Mouse (Mus musculus) kidney, embryonic 16.5 days (tissue): Measurements from ENCODE around the gene Sult6b2. TPM values are rescaled to one million over a fixed set of nuclear protein-coding genes. Genes with fewer than 3 reads are reported as not detected.

Experiments
- ATAC-seq: fragments of 200-750 bp; cut with Nextera tagmentation; 2 replicates; pipeline ENCODE4 v1.8.0; 2017; ENCODE audit warnings: moderate TSS enrichment; ENCODE audit not compliant: low FRiP score, low TSS enrichment
- H3K27ac ChIP-seq: fragments of 300-500 bp; sonication (generic); 2 replicates; pipeline ENCODE4 v1.5.1; 2014; ENCODE audit warnings: low read length
- H3K27me3 ChIP-seq: fragments of 300-500 bp; sonication (generic); 2 replicates; pipeline ENCODE4 v1.6.1; 2014; ENCODE audit warnings: low read length, control low read depth, mixed read lengths; ENCODE audit not compliant: insufficient read depth
- H3K36me3 ChIP-seq: fragments of 300-500 bp; sonication (generic); 2 replicates; pipeline ENCODE4 v1.6.1; 2014; ENCODE audit warnings: low read length, control low read depth, mixed read lengths; ENCODE audit not compliant: insufficient read depth
- H3K4me1 ChIP-seq: fragments of 300-500 bp; sonication (generic); 2 replicates; pipeline ENCODE4 v1.6.1; 2014; ENCODE audit warnings: low read length, control low read depth, mixed read lengths; ENCODE audit not compliant: insufficient read depth
- H3K4me2 ChIP-seq: fragments of 300-500 bp; sonication (generic); replicated peaks from 2 replicates; pipeline ENCODE4 v1.6.1; 2014; ENCODE audit warnings: low read depth, low read length
- H3K4me3 ChIP-seq: fragments of 300-500 bp; sonication (generic); 2 replicates; pipeline ENCODE4 v1.5.1; 2014; ENCODE audit warnings: mild to moderate bottlenecking, low read length
- H3K9ac ChIP-seq: fragments of 300-500 bp; sonication (generic); replicated peaks from 2 replicates; pipeline ENCODE4 v1.6.1; 2014; ENCODE audit warnings: low read length
- H3K9me3 ChIP-seq: fragments of 300-500 bp; sonication (generic); 2 replicates; pipeline ENCODE4 v1.6.1; 2016; ENCODE audit warnings: low read length, control low read depth
- WGBS: fragments of 180-500 bp; shearing (Covaris S2); extraction: QIAGEN DNeasy Blood & Tissue Kit; methylation state at CpG from one replicate; pipeline ENCODE4 v1.1.7; 2014; 5-methylcytosine and 5-hydroxymethylcytosine counted together
- polyA plus RNA-seq: library from polyadenylated mRNA; unstranded; fragments of >200 nt; fragmentation: Nextera tagmentation; extraction: Ambion mirVana; gene quantifications from 2 replicates; pipeline ENCODE4 v1.2.1, GENCODE M21; 2015

The Sult6b2 gene
- polyA plus RNA-seq, 1 experiment from 2014 or later, result not detected

DNA sequence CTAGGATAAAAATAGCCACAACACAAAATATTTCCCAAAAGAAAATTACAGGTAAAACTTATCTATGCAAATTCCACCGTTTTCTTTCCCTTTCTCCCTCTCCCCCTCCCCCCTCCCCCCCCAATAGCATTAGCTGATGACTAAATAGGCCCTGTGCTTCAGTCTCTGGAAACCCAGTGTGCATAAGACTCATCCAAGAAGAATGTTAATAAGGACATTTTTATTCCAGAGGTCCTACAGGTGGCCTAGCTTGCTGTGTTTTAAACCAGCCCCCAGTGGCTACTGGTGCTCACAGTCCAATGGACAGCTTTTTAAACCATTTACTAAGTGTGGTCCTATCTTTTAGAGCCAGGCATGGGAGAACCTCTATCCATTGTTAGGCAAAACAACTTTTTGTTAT is 6.3 kb downstream of the Sult6b2 start:
- no peak for ATAC-seq
- 69% methylated on average over 1 of the region's 1 CpGs for WGBS
- Histone ChIP-seq H3K27me3 (no peaks in the 10 kb centered on the region), H3K4me3 (no peak overlapping the region), H3K4me2 (no peak overlapping the region), H3K4me1 (peaks cover 10% of the 10 kb centered on the region), H3K9ac (no peak overlapping the region), H3K9me3 (no peaks in the 10 kb centered on the region), H3K27ac (no peak overlapping the region), H3K36me3 (no peaks in the 10 kb centered on the region)

DNA sequence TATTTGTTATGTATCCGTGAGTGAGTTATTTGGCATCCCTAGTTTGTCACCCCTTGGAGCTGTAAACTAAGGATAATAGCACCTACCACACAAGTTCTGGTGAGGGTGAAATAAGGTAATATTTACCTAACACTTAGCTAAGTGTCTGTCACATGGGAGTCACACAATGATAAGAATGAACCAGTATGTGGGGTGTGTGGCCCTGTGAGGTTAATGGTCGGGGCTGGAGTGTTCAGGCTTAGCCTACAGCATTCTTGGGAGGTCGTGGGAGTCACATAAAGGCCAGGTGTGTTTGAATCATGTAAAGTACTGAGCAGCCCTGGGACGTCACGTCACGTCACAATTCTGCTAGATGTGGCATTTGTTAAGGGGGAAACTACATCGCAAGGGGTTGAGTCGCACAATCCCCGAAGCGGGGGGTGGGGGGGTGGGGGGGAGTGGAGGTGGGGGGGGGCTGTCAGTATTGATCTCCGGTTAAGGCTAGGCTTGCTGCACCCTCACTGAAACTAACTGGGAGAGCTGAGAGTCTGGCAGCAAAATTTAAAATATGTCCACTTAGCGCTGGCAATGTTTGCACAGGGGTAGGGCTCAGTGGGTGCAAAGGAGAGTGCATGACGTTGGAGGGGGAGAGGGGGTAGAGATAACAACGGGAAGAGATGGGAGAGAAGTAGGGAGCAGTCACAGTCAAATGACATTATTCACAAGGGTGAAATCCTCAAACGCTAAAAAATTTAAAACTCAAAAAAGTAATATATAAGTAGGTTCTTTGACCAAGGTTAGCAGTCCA is 8.5 kb downstream of the Sult6b2 start:
- Histone ChIP-seq H3K4me3 (no peak overlapping the region), H3K36me3 (no peaks in the 10 kb centered on the region), H3K9me3 (no peaks in the 10 kb centered on the region), H3K4me1 (no peaks in the 10 kb centered on the region), H3K4me2 (no peak overlapping the region), H3K27me3 (no peaks in the 10 kb centered on the region), H3K9ac (no peak overlapping the region), H3K27ac (no peak overlapping the region)
- no peak for ATAC-seq
- 74% methylated on average over 15 of the region's 15 CpGs for WGBS

DNA sequence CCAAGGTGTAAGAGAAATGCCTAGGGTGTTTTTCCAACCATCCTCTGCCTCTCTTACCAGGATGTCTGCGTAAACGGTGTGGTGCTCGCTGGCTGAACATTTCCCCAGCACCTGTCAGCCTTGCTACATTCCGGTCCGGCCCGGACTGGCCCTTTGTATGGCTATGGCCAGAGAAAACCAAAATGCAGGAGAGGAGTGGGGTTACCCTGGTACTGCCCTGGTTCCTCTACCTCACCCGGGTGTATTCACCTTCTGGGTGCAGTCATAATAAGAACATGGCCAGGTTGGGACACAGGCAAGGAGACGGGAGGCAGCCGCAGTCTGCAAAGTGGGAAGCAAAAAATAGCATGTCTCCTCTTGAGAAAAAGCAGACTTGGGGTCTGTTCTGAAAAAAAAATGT is 9.2 kb downstream of the Sult6b2 start:
- 91% methylated on average over 9 of the region's 9 CpGs for WGBS
- ATAC-seq, result no peak
- no peaks in the 10 kb centered on the region for H3K9me3 ChIP-seq
- H3K27me3 ChIP-seq, result no peaks in the 10 kb centered on the region
- H3K4me2 ChIP-seq, result no peak overlapping the region
- H3K36me3 ChIP-seq, result no peaks in the 10 kb centered on the region
- H3K4me1 ChIP-seq, result no peaks in the 10 kb centered on the region
- no peak overlapping the region for H3K9ac ChIP-seq
- H3K4me3 ChIP-seq, result no peak overlapping the region
- no peak overlapping the region for H3K27ac ChIP-seq

DNA sequence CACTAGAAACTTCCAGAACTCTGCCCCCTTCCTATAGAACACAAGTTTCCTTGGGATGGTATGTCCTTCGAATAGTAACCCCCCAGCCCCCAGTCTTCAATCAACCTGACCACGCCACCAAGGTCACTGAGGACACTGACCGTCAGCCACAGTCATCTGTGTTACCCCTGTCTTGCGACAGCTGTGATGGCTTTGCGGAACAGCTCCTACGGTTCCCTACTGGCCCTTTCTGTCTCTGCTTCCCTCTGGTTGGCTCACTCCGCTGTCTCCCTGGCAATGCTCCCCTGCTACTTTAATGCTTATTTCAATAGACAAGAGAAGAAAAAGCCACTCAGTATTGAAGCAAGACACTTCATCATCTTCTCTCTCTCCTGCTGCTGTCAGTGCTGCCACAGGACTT is 10.8 kb downstream of the Sult6b2 start:
- 0 out of 2 replicates have a peak, but pooled peaks cover 4% of the 10 kb centered on the region for H3K4me1 ChIP-seq
- no peak overlapping the region for H3K9ac ChIP-seq
- no peaks in the 10 kb centered on the region for H3K27me3 ChIP-seq
- H3K4me2 ChIP-seq, result no peak overlapping the region
- no peak overlapping the region for H3K27ac ChIP-seq
- no peak overlapping the region for H3K4me3 ChIP-seq
- 35% methylated on average over 7 of the region's 7 CpGs for WGBS
- ATAC-seq, result no peak; the same call in 1 of the 2 replicates
- no peaks in the 10 kb centered on the region for H3K9me3 ChIP-seq
- H3K36me3 ChIP-seq, result no peaks in the 10 kb centered on the region

DNA sequence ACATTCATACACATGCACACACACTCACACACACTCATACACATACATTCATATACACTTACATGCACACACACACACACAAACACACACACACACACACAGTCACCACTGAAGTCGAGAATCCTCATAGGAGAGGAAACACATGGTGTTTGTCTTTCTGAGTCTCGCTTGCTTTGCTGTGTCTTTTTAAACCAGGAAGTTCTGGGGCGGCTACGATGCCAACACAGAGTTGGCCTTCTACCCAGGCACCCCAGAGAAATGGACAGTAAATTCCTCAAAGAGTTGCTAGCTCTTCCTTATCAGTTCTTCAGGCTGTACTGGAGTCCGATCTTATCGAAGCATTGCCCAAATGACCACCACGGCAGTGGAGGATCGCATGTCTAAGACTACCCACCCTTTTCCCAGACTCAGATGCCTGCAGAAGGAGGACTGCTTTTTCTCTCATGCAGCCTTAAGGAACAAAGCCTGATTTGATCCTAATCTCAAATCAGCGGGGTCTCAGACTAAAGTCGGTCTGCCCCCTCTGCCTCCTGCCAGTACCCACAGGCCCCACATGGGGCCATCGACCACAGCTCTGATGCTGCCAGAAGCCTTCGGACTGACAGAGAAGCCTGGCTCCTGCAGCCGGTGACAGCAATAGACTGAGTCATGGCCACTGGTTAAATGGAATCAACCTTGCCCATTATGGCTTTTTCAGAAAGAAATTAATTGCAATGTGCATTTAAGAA is 11.9 kb downstream of the Sult6b2 start:
- 56% methylated on average over 13 of the region's 13 CpGs for WGBS

DNA sequence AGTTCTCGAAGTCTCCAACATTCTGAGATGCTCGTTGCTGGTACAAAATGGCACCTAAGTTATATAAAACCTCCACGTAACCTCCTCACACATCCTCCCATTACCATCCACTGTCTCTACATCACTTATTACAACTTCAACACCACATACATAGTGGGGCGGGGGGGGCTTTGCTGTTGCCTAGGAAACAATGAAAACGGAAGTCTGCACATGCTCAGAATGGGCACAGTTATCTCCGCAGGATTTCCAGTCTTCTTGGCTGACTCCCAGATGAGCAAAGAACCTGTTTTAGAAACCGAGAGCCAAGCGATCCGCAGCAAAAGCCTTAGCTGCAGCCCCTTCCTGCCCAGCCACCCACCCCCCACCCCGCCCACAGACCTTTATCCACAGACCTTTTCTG is 14.6 kb downstream of the Sult6b2 start:
- Histone ChIP-seq H3K9me3 (no peaks in the 10 kb centered on the region), H3K4me1 (0 out of 2 replicates have a peak, but pooled peaks cover 4% of the 10 kb centered on the region), H3K36me3 (no peaks in the 10 kb centered on the region), H3K4me2 (no peak overlapping the region), H3K9ac (no peak overlapping the region), H3K27me3 (no peaks in the 10 kb centered on the region), H3K4me3 (no peak overlapping the region), H3K27ac (no peak overlapping the region)
- no peak for ATAC-seq
- WGBS, result 87% methylated on average over 10 of the region's 10 CpGs

More for the DNA sequence above, 11.9 kb downstream of the Sult6b2 start:
- no peak overlapping the region for H3K27ac ChIP-seq
- H3K4me1 ChIP-seq, result 0 out of 2 replicates have a peak, but pooled peaks cover 4% of the 10 kb centered on the region
- no peak overlapping the region for H3K4me2 ChIP-seq
- no peak overlapping the region for H3K4me3 ChIP-seq
- no peak overlapping the region for H3K9ac ChIP-seq
- no peaks in the 10 kb centered on the region for H3K27me3 ChIP-seq
- no peaks in the 10 kb centered on the region for H3K36me3 ChIP-seq
- no peak for ATAC-seq
- H3K9me3 ChIP-seq, result no peaks in the 10 kb centered on the region

DNA sequence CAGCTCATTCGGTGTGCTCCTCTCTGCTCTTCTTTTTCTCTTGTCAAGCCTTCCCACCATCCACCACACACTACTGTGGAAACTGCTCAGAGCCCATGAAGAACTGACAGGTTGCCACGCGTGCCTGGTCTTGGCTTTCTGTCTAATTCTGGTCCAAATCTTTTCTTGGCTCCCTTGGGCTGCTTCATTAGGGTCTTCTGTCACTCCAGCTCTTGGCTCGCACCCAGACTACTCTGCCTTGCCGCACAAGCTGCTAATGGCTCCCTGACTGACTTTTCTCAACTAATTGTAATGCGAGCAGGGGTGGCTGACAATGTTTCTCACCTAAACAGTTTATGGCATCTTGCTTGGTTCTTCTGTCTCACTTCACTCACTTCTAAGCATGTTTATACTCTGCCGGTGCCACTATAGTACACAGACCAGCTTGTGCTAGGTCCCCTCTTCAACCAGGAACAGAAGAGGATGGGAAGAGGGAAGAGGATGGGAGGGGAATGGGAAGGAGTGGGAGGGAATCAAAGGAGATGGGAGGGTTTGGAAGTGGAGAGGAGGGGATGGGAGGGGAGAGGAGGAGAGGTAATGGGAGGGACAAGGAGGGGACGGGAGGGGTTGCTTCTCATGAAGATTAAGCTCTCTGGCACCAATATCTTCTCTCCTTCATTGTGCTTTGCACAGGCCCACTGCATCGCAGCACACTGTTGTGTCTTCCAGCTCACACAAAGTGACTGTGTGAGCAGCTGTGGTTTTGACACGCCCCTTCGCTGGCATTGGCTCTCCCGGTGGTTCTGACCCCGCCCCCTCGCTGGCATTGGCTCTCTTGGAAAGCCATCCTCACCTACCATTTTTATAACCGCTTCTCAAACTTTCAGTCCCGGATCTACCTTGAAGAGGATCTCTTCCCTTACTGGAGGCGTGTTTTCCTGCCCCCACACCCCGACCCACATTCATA is 16.0 kb downstream of the Sult6b2 start:
- Histone ChIP-seq H3K9me3 (no peaks in the 10 kb centered on the region), H3K27ac (no peak overlapping the region), H3K9ac (no peak overlapping the region), H3K36me3 (no peaks in the 10 kb centered on the region), H3K4me3 (no peak overlapping the region), H3K4me1 (0 out of 2 replicates have a peak, but pooled peaks cover 4% of the 10 kb centered on the region), H3K27me3 (no peaks in the 10 kb centered on the region), H3K4me2 (peak overlapping the region; percentile 27)
- 48% methylated on average over 18 of the region's 18 CpGs for WGBS
- peak; percentile 46; the same call in 1 of the 2 replicates for ATAC-seq

DNA sequence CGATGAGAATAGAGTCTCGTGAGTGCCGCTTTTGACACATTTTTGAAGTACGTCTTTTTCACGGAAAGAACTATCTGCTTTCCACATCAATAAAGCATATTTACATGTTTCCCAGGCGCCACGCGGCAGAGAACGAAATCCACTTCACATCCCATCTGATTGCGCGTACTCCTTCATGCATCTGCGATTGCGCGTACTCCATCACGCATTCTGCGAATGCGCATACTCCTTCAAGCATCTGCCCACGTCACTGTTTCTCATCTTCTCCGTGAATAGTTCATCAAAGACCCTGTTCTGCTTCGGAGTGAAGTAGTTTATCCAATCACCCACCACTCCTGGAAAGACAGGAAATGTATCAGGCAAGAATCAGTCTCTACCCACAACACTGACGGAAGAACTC is 18.2 kb downstream of the Sult6b2 start:
- WGBS, result 87% methylated on average over 21 of the region's 21 CpGs
- no peaks in the 10 kb centered on the region for H3K27me3 ChIP-seq
- no peak for ATAC-seq
- H3K36me3 ChIP-seq, result no peaks in the 10 kb centered on the region
- H3K4me1 ChIP-seq, result 0 out of 2 replicates have a peak, but pooled peaks cover 4% of the 10 kb centered on the region
- no peak overlapping the region for H3K27ac ChIP-seq
- no peak overlapping the region for H3K4me3 ChIP-seq
- H3K9me3 ChIP-seq, result no peaks in the 10 kb centered on the region
- no peak overlapping the region for H3K4me2 ChIP-seq
- no peak overlapping the region for H3K9ac ChIP-seq

DNA sequence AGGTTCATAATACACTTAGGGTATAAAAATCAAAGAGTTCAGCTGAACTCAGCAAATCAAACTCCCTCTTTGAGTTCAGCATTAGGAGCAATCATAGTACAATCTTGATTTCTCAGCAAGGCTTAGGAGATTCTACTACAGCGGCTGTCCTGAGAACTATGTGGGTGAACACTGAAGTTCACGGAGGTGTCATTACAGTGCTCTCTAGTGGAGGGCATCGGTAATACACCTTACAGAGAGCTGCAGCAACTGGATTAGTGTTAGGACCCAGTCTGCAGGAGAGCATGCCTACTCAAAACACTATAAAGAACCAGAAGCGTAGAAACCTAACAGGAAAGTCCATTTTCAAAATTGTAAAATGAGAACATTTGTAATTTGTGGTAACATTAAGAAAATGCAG is 19.0 kb downstream of the Sult6b2 start:
- H3K4me2 ChIP-seq, result no peak overlapping the region
- H3K27me3 ChIP-seq, result no peaks in the 10 kb centered on the region
- no peak overlapping the region for H3K9ac ChIP-seq
- 0 out of 2 replicates have a peak, but pooled peaks cover 4% of the 10 kb centered on the region for H3K4me1 ChIP-seq
- WGBS, result 37% methylated on average over 4 of the region's 4 CpGs
- no peak overlapping the region for H3K4me3 ChIP-seq
- no peak; the same call in 1 of the 2 replicates for ATAC-seq
- H3K36me3 ChIP-seq, result no peaks in the 10 kb centered on the region
- no peaks in the 10 kb centered on the region for H3K9me3 ChIP-seq
- no peak overlapping the region for H3K27ac ChIP-seq
